In genomic region chr5:148879218-148879617, GRCm38 (mm10) we compare ENCODE assay signal across 11 mouse cellular contexts. TPM values are rescaled to one million over a fixed set of nuclear protein-coding genes. Genes with fewer than 3 reads are reported as not detected.
DNase-seq lines count a peak whose midpoint lies in the region; ATAC-seq and TF ChIP-seq lines count a peak whose summit lies in the region.
"Had no signal": no experiment of that assay in that cellular context is flagged by ENCODE, and none has a peak within 500 bp of the region (broad histone marks: within the 10 kb centered on the region; RNA-seq: fewer than 3 reads in every experiment).

No protein-coding gene starts in this region.

- ATAC-seq in heart, postnatal 0 days (ENCODE audit: insufficient read depth, low read depth): no peak
- ATAC-seq: midbrain, embryonic 15.5 days had no signal

- H3K4me1 ChIP-seq in heart, postnatal 0 days (ENCODE audit: control insufficient read depth, insufficient read depth): no peaks in the 10 kb centered on the region
- no peaks in the 10 kb centered on the region for H3K4me1 ChIP-seq in spleen, adult 2 months (ENCODE audit: control insufficient read depth, insufficient read depth, insufficient read length)
- H3K4me1 ChIP-seq: forebrain, embryonic 12.5 days; limb, embryonic 10.5 days; midbrain, embryonic 15.5 days had no signal

- no peak overlapping the region for H3K4me3 ChIP-seq in heart, postnatal 0 days (ENCODE audit: low read depth, low read length)
- H3K4me3 ChIP-seq in spleen, adult 2 months (ENCODE audit: extremely low read depth, insufficient read depth, insufficient read length): no peak overlapping the region
- H3K4me3 ChIP-seq: forebrain, embryonic 12.5 days; limb, embryonic 10.5 days; midbrain, embryonic 15.5 days had no signal

- TF ChIP-seq EP300 in heart, postnatal 0 days (IDR thresholded peaks at IDR 0.05; ENCODE audit: low read depth): no peak

- H3K27me3 ChIP-seq in heart, postnatal 0 days (ENCODE audit: control insufficient read depth, insufficient read depth, low read length): no peaks in the 10 kb centered on the region
- no peaks in the 10 kb centered on the region for H3K27me3 ChIP-seq in spleen, adult 2 months (ENCODE audit: control insufficient read depth, insufficient read depth, low read length)
- H3K27me3 ChIP-seq: forebrain, embryonic 12.5 days; midbrain, embryonic 15.5 days had no signal

- H3K9ac ChIP-seq in heart, postnatal 0 days (replicated peaks; ENCODE audit: low read depth, low read length): no peak overlapping the region
- H3K9ac ChIP-seq: forebrain, embryonic 12.5 days; midbrain, embryonic 15.5 days had no signal

- no peak for TF ChIP-seq POLR2A in spleen, adult 2 months (IDR thresholded peaks at IDR 0.05; ENCODE audit: low read depth, low read length)

- no peaks in the 10 kb centered on the region for H3K9me3 ChIP-seq in heart, postnatal 0 days (replicated peaks; ENCODE audit: control insufficient read depth, low read length)
- H3K9me3 ChIP-seq: limb, embryonic 10.5 days; midbrain, embryonic 15.5 days had no signal

- no peak for DNase-seq in heart, postnatal 0 days (ENCODE audit: low spot score)
- DNase-seq in heart, adult 11 months: no peak
- no peak for DNase-seq in spleen, adult 2 months (ENCODE audit: low read depth in 1 of 2, low spot score in 2 of 2)
- no peak for DNase-seq in spleen, adult 12 weeks (ENCODE audit: low spot score)
- DNase-seq in ZHBTc4 (ENCODE audit: low read depth, low spot score): peak; percentile 63
- peak; percentile 49 for DNase-seq in thymus, postnatal 25 days
- no peak for DNase-seq in ovary, postnatal 36 days (ENCODE audit: low spot score)
- DNase-seq in urinary bladder, postnatal 4 days (ENCODE audit: low spot score in 2 of 2): no peak

- H3K4me2 ChIP-seq in heart, postnatal 0 days (ENCODE audit: low read depth, low read length): no peak overlapping the region
- H3K4me2 ChIP-seq: forebrain, embryonic 12.5 days; midbrain, embryonic 15.5 days had no signal

- WGBS in heart, postnatal 0 days: 91% methylated on average over 6 of the region's 6 CpGs
- 94% methylated on average over 6 of the region's 6 CpGs for WGBS in spleen, adult 2 months

- peaks cover 66% of the 10 kb centered on the region for H3K36me3 ChIP-seq in heart, postnatal 0 days (replicated peaks; ENCODE audit: control insufficient read depth, insufficient read depth, low read length)
- H3K36me3 ChIP-seq in spleen, adult 2 months (ENCODE audit: control insufficient read depth, insufficient read depth, low read length): peaks cover 2% of the 10 kb centered on the region; the same call in 1 of the 2 replicates

- H3K27ac ChIP-seq in heart, postnatal 0 days (ENCODE audit: low read depth): no peak overlapping the region
- no peak overlapping the region for H3K27ac ChIP-seq in spleen, adult 2 months (ENCODE audit: insufficient read depth, low read length)
- H3K27ac ChIP-seq: forebrain, embryonic 12.5 days; limb, embryonic 10.5 days; midbrain, embryonic 15.5 days had no signal

- TF ChIP-seq CTCF in heart, postnatal 0 days (IDR thresholded peaks at IDR 0.05; ENCODE audit: low read depth): peak; percentile 28; the same call in 1 of the 2 replicates
- peak; percentile 34; the same call in 1 of the 2 replicates for TF ChIP-seq CTCF in spleen, adult 2 months (IDR thresholded peaks at IDR 0.05; ENCODE audit: extremely low read depth, insufficient read depth, insufficient read length, insufficient replicate concordance)

RNA-seq across cellular contexts. Expression of gene Katnal1, which starts 49.9 kb away (rescaled TPM):
- total RNA-seq in heart, postnatal 0 days (2014; rRNA removed; ENCODE audit: low replicate concordance): 5.4 and 21.1 TPM in 2 replicates
- polyA plus RNA-seq in heart, postnatal 0 days (2015; fragmentation: Nextera tagmentation; extraction: Ambion mirVana): 8.0 and 8.4 TPM in 2 replicates
- polyA plus RNA-seq in spleen, adult 2 months (2012; rRNA removed): 2.4 and 2.5 TPM in 2 replicates

Comparison
In these comparisons a context has a peak if more than half of its experiments do, and no peak if none do; other contexts are left out.
1. DNase-seq: peak in ZHBTc4 (single experiment) and thymus, postnatal 25 days (single experiment); none in heart, postnatal 0 days (single experiment), heart, adult 11 months (single experiment), spleen, adult 2 months (0 of 2), spleen, adult 12 weeks (single experiment), ovary, postnatal 36 days (single experiment) and urinary bladder, postnatal 4 days (0 of 2).